Mouse (Mus musculus) natural killer cell, adult 2 months (primary cell): ENCODE results near the gene Galnt14.
A peak's percentile ranks its signal among the peaks of the same experiment; 100 is the strongest.

ENCODE experiments used
- DNase-seq, 2 experiments: peaks; one replicate each; pipeline ENCODE4 v3.0.0; 2022; ENCODE audit warnings: low spot score in 2 of 2

Gene Galnt14

DNA sequence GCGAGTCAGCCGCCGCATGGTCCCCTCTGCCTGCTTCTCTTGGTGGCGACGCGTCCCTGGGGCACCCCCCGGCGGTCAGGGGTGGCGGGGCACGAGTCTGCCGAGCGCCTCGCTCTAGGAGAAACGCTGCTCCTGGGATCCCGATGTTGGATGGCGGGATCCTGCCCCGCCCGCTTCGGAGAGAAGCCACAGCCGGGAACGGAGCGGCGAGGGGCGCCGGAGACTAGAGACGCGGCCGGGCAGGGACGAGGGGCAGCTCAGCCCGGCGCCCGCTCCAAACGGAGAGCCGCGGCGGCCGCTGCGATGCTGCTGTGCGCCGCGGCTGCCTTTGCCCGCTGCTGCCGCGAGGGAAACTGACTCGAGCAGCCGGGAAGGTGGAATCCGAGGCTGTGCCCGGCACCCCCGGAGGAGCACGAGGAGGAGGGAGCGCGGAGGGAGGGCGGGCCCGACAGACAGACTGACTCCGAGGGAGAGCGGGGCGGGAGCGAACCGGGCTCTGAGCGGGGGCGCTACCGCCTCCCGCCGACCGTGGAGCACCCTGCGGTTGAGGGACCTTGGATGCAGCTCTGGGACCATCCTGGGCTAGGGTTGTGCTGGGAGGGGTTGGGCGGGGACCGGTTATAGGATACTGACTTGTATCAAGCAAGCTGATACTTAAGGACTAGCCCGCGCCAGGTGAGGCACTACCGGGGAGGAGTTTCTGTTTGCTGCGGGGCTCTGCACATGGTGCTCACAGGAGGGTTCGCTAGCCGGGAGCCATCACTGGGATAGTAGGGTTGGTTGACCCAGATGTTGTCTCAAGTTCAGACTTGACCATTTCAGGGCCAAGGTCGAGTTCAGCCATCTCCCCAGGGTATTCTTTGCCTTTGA lies at the start of gene Galnt14:
Gene Galnt14 (minus strand): TSS at position 412 of the 870 bp plus-strand sequence.
- peak; percentile 3 to 20 for DNase-seq

GRCm38 (mm10) chr17:73743681-73744311 lies 33.5 kb upstream of the Galnt14 start:
- peak; percentile 48 to 74 for DNase-seq

GRCm38 (mm10) chr17:73723885-73724682 lies 13.8 kb upstream of the Galnt14 start:
- no peak for DNase-seq

DNA sequence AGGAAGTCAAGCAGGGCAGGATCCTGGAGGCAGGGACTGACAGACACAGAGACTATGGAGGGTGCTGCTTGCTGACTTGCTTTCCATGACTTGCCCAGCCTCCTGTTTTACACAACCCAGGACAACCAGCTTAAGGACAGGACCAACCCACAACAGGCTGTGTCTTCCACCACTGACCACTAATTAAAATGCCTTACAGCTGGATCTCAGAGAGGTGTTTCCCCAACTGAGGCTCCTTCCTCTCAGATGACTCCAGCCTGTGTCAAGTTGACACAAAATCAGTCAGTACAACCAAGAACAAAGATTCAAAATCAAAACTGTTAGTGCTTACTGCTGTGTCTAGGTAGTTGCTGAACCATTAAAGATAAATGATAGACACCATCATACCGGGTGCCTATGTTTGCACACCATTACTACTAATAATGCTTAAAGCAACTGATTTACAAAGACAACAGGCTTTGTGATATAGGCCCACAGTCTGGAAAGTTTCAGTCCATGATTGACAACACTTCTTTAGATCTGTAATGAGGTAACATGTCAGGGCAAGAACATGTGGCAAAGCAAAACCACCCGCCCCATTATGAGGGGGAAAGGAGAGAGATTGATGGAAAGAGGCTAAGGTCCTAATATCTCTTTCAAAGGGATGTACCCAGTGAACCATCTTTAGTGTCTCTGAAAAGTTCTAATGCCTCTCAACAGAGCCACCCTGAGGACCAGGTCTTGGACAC lies 8.9 kb upstream of the Galnt14 start:
- no peak for DNase-seq

DNA sequence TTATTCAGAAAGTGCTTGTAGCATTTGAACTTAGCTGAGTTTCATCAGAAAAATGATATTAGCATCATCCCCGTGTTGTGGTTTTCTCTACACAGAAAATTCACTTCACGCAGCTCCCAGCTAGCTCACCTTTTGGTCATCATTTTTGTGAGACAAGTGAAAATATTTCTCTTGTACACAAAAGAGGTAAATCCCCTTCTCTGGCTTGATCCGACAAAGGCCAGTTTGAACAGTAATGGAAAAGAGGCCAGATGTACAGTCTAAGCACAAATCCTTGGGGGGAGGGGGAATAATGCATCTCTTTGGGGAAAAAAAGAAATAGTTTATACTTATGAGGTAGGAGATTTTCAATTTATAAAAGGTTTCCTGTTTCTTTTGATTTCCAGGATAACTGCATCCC lies 6.4 kb upstream of the Galnt14 start:
- DNase-seq = no peak

DNA sequence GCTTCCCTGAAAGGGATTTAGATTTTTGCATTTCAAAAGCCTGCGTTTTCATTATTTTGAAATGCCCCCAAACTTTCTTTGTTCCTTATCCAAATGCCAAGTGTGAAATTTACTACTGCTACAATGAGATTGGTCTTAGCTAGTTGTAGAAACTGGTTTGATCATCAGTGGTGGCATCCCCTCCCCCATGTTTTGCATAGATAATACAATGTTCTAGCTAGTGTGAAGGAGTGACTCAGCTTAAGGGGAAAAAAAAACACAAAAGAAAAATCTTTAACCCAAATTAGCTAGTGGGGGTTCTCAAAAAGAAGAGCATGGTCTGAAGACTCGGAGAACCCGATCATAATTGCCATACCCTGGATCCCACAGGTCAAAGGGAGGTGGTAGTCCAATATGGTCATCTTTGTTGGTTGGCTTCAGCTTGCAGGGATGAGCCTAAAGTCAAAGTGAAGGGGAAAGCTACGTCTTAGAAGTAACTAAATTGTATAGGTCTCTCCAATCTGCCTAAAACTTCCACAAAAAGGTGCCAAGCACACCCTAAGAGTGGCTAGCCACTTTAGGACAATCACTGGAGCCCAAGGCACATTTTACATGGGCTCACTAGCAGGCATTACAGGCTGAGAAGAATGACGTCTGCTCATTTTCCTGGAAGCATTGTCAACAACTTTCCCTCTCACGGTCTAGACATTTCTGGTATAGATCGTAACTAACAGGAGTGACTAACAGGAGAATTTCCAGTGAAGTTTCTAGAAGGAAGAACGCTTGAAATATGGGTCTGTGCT lies 4.4 kb upstream of the Galnt14 start:
- no peak for DNase-seq

GRCm38 (mm10) chr17:73713347-73713746 lies 3.1 kb upstream of the Galnt14 start:
- DNase-seq = no peak

- DNase-seq = no peak
Observed at GRCm38 (mm10) chr17:73711919-73712318, 1.7 kb upstream of the Galnt14 start.

DNA sequence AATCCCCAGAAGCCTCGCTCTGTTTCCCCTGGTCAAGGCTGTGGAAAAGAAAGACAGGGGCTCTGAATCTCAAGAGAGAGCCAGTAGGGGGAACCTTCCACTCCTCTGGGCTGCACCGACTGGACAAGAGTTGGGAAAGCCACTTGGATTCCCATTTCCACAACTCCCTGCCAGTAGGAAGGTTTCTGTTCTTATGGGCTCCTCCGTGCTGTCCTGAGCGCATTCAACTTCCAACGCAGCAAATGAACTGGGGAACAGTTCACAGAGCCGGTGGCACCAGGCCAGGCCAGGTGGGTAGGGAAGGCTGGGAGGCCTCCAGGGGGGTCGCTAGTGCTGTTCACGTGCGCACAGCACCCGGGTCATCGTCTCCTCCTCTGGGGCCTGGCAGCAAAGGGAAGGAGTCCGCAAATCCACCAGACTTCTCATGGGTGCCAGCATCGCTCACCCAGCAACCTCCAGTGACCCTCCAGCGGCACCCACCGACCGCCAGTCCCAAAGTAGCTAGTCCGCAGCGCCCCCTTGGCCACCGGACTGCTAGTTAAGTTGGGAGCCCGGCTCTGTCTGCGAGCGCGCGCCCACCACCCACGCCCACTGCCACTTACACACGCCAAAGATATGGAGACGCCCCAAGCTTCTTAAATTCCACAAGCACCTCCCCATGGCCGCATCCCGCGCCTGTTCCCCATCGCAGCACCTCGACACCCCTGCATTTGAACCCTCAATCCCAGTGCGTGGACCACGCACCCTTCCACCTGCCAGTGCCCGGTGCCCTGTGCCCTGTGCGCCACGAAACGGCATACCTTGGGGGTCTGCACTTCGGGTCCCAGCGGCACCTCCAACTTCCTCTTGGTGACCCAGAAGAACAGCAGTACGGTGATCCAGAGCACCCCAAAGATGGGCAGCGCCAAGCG lies 867 bp downstream of the Galnt14 start:
- no peak for DNase-seq

DNA sequence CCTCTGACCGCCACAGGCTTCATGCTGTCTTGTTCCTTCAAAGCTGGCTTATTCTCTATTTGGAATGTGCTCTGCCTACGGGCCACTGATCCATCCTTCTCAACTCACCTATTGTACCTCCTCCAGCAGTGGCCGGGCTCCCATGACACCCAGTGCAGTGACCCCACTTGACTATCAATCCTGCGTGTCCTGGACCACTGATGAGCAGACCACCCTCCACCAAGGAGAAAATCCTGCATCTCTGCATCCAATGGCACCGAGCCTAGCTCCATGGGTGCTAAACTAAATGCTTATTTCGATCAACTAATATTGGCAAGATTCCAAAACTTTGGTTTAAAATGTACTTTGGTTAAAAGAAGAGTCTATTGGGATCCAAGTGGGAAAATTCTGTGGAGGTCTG lies 1.8 kb downstream of the Galnt14 start:
- no peak for DNase-seq

- no peak for DNase-seq
Observed at GRCm38 (mm10) chr17:73703571-73703970, 6.7 kb downstream of the Galnt14 start.

GRCm38 (mm10) chr17:73701016-73701415 lies 9.2 kb downstream of the Galnt14 start:
- no peak for DNase-seq

DNA sequence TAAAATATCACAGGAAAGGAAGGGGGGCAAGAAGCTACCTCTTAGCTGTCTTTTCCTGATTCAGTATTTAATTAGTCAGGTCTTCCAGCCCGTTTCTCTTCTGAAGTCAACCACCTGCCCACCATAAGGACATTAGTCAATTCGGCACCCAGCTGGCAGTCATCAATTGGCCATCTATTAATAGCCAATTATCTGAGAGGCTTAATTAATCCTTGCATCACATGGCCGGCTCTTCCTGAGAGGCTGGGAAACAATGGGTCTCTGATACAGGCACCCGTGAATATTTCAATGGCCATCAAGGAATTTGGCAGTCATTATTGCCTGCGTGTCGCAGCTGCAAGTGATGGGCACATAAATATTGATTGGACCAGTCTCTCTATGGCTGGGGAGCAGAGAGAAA lies 10.4 kb downstream of the Galnt14 start:
- no peak for DNase-seq

DNA sequence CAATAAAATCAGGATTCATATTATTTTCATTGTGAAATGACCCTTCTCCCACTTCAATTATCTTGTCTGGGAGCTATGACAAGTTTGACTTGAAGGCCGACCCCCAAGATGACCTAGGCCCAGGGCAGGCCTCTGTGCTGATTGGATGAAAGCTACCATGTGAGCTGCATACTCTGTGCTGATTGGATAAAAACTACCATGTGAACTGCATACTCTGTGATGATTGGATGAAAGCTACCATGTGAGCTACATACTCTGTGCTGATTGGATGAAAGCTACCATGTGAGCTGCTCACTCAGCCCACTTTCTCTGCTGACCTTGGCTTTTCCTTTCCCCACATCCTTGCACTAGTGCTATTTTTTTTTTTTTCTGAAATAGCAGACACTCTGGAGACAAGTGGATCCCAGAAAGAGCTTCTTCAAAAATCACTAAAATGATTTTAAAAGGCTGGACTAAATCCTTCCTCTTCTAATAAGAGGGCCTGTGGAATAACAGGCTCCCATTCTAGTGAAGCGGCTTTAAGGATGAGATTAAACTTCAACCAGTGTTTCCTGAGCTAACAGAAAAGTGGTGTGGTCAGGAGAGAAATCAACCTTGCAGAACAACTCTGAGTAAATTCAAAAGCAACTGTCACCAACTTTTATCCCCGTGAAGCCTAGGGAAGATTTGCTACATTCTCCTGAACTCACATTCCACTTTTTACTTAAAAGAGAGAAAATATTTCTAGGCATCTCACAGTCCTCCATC lies 15.9 kb downstream of the Galnt14 start:
- DNase-seq = no peak

DNA sequence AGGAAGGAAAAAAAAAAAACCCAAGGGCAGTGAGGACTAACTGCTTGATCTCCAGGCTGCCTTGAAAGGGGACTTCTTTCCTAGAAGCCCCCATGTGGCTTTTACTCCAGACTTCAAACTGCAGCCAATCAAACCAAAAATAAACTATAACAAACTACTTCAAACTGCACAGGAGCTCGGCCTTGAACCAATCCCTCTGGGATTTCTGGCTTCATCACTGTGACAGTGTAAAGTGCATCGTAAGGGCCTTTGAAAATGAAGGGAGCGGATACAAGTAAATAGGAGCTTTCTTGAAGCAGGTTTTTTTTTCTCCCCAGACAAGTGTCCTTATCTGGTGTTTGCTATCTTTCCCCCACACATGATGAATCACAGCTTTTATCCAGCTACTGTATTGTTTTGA lies 22.0 kb downstream of the Galnt14 start:
- DNase-seq = no peak

GRCm38 (mm10) chr17:73686292-73686691 lies 24.0 kb downstream of the Galnt14 start:
- DNase-seq = no peak

DNA sequence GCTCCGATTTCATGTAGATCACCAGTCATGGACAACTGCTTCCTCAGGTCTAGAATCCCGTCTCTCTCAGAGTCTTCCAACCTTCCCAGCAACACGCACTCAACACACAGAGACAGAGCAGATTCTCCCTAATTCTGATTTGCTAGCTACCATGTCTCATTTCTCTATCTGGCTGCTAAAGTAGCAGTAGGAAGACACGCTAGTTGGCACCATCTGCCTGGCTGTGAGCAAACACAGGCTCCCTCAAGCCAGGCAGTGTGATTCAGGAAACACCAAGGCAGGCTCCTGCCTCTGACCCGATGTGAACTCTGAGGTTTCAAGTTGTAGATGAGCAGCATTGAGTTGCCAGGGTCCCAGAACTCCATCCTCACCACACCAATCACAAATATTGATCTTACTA lies 25.5 kb downstream of the Galnt14 start:
- no peak for DNase-seq

- DNase-seq = no peak
Observed at GRCm38 (mm10) chr17:73671921-73672320, 38.3 kb downstream of the Galnt14 start.

DNA sequence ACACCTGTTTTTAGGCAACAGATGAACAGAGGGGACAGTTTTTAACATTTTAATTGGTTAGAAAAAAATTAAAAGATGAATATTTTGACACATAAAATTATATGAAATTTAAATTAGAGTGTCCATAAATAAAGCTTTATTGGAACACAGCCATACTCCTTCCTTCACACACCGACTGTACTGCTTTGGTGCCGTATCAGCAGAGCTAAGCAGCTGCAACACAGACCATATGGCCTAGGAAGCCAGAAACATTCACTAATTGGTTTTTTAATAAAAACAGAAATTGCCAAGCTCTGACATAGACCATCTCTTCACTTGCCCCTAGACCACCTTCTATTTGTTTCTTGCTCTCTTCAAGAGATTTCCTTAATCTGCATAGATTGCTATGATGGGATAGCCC lies 40.2 kb downstream of the Galnt14 start:
- DNase-seq = no peak
